Mouse (Mus musculus): Measurements from ENCODE around the gene Oip5. TPM values are rescaled to one million over a fixed set of nuclear protein-coding genes. Genes with fewer than 3 reads are reported as not detected.

The Oip5 gene
- 0.53 TPM for total RNA-seq (2023)

GRCm38 (mm10) chr2:119618199-119618982, at the start of gene Oip5, which contains the start of gene Nusap1:
TSS of gene Oip5 (minus strand) at chr2:119618469.
TSS of gene Nusap1 (plus strand) at chr2:119618298.

GRCm38 (mm10) chr2:119662220-119663182, 44.2 kb upstream of the Oip5 start, which contains the start of gene Ndufaf1:
TSS of gene Ndufaf1 (minus strand) at chr2:119662827.

Other genes with a start within 250 kb of the Oip5 start
- gene Ino80, start 140.8 kb downstream of the Oip5 start, total RNA-seq (2023), result 50.6 TPM
- 0.24 TPM for gene Exd1, start 70.8 kb downstream of the Oip5 start, total RNA-seq (2023)
- gene Chp1, start 70.8 kb downstream of the Oip5 start, total RNA-seq (2023), result 68.5 TPM
- 0.33 TPM for gene Nusap1, start 171 bp downstream of the Oip5 start, total RNA-seq (2023)
- 11.2 TPM for gene Ndufaf1, start 44.4 kb upstream of the Oip5 start, total RNA-seq (2023)
- gene Rtf1, start 56.6 kb upstream of the Oip5 start, total RNA-seq (2023), result 65.7 TPM
- not detected for gene Itpka, start 123.9 kb upstream of the Oip5 start, total RNA-seq (2023)
- gene Ltk, start 142.0 kb upstream of the Oip5 start, total RNA-seq (2023), result 1.2 TPM
- gene Rpap1, start 169.1 kb upstream of the Oip5 start, total RNA-seq (2023), result 32.4 TPM
- 6.6 TPM for gene Tyro3, start 179.3 kb upstream of the Oip5 start, total RNA-seq (2023)